Mouse (Mus musculus) kidney, embryonic 16.5 days (tissue): ENCODE data around the gene D1Ertd622e. TPM values are rescaled to one million over a fixed set of nuclear protein-coding genes. Genes with fewer than 3 reads are reported as not detected.

Source experiments
- ATAC-seq: fragments of 200-750 bp; cut with Nextera tagmentation; 2 replicates; pipeline ENCODE4 v1.8.0; 2017; ENCODE audit warnings: moderate TSS enrichment; ENCODE audit not compliant: low FRiP score, low TSS enrichment
- H3K27ac ChIP-seq: fragments of 300-500 bp; sonication (generic); 2 replicates; pipeline ENCODE4 v1.5.1; 2014; ENCODE audit warnings: low read length
- H3K27me3 ChIP-seq: fragments of 300-500 bp; sonication (generic); 2 replicates; pipeline ENCODE4 v1.6.1; 2014; ENCODE audit warnings: low read length, control low read depth, mixed read lengths; ENCODE audit not compliant: insufficient read depth
- H3K36me3 ChIP-seq: fragments of 300-500 bp; sonication (generic); 2 replicates; pipeline ENCODE4 v1.6.1; 2014; ENCODE audit warnings: low read length, control low read depth, mixed read lengths; ENCODE audit not compliant: insufficient read depth
- H3K4me1 ChIP-seq: fragments of 300-500 bp; sonication (generic); 2 replicates; pipeline ENCODE4 v1.6.1; 2014; ENCODE audit warnings: low read length, control low read depth, mixed read lengths; ENCODE audit not compliant: insufficient read depth
- H3K4me2 ChIP-seq: fragments of 300-500 bp; sonication (generic); replicated peaks from 2 replicates; pipeline ENCODE4 v1.6.1; 2014; ENCODE audit warnings: low read depth, low read length
- H3K4me3 ChIP-seq: fragments of 300-500 bp; sonication (generic); 2 replicates; pipeline ENCODE4 v1.5.1; 2014; ENCODE audit warnings: mild to moderate bottlenecking, low read length
- H3K9ac ChIP-seq: fragments of 300-500 bp; sonication (generic); replicated peaks from 2 replicates; pipeline ENCODE4 v1.6.1; 2014; ENCODE audit warnings: low read length
- H3K9me3 ChIP-seq: fragments of 300-500 bp; sonication (generic); 2 replicates; pipeline ENCODE4 v1.6.1; 2016; ENCODE audit warnings: low read length, control low read depth
- WGBS: fragments of 180-500 bp; shearing (Covaris S2); extraction: QIAGEN DNeasy Blood & Tissue Kit; methylation state at CpG from one replicate; pipeline ENCODE4 v1.1.7; 2014; 5-methylcytosine and 5-hydroxymethylcytosine counted together
- polyA plus RNA-seq: library from polyadenylated mRNA; unstranded; fragments of >200 nt; fragmentation: Nextera tagmentation; extraction: Ambion mirVana; gene quantifications from 2 replicates; pipeline ENCODE4 v1.2.1, GENCODE M21; 2015

Gene D1Ertd622e
- polyA plus RNA-seq, 1 experiment from 2014 or later, result 24.0 TPM

DNA sequence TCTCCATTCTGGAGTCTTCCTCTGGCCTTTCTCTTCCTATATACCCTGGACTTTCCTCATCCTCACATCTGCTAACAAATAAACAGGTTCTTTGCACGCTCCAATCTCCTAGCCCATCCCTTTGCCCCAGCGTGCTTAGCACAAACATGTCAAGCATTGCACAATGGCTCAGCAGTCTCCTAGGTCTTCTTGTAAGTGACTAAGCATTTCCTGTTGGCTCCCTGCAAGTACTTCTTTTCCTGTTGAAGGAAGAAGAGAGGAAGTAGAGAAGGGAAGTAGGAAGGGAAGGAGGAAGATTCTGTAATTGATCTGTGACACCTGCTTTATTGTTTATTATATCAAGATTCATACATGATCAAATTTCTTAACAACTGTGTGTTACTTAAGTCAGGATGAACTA, 11.0 kb upstream of the D1Ertd622e start:
- Histone ChIP-seq H3K27ac (no peak overlapping the region), H3K4me3 (no peak overlapping the region), H3K9ac (no peak overlapping the region), H3K27me3 (no peaks in the 10 kb centered on the region), H3K4me1 (no peaks in the 10 kb centered on the region), H3K4me2 (no peak overlapping the region), H3K9me3 (no peaks in the 10 kb centered on the region), H3K36me3 (no peaks in the 10 kb centered on the region)
- ATAC-seq, result no peak
- 60% methylated on average over 2 of the region's 2 CpGs for WGBS

DNA sequence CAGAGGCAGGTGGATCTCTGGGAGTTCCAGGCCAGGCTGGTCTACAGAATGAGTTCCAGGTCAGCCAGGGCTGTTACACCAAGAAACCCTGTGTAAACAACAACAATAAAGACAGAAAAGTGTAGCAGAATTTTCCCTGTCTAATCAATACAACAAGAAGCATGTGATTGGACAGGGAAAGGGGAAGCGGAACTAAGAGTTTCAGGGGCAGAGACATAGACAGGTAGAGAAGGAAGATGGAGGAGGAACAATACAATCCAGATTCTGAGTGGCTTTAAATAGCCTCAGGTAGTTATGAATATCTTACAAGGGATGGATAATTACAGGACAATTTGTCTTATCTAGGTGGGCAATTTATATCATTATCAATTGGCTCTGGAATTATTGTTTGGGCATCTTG, 5.4 kb upstream of the D1Ertd622e start:
- no peak for ATAC-seq
- H3K4me1 ChIP-seq, result no peaks in the 10 kb centered on the region
- WGBS, result 96% methylated on average over 1 of the region's 1 CpGs
- no peaks in the 10 kb centered on the region for H3K27me3 ChIP-seq
- H3K4me3 ChIP-seq, result no peak overlapping the region
- no peak overlapping the region for H3K9ac ChIP-seq
- H3K9me3 ChIP-seq, result no peaks in the 10 kb centered on the region
- H3K36me3 ChIP-seq, result no peaks in the 10 kb centered on the region
- no peak overlapping the region for H3K27ac ChIP-seq
- H3K4me2 ChIP-seq, result no peak overlapping the region

DNA sequence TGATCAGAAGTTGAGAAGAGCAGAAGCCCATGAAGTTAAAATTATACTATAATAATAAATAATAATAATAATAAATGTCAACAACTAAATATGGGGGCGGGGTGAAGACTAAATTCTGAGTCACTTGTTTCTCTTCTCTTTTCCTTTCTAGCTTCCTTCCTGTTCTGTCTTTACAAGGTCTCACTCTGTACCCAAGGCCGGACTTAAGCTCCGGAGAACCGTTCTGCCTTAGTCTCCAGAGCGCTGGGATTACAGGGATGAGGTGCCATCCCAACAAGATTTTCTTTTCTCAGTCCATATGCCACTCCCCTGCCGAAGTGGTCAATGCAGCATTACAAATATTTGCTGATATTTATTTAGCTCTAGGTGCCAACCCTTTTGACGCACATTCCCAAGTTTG, 450 bp upstream of the D1Ertd622e start:
- Histone ChIP-seq H3K4me3 (peak overlapping the region; percentile 92), H3K4me1 (peaks cover 17% of the 10 kb centered on the region), H3K9ac (peak overlapping the region; percentile 88), H3K9me3 (no peaks in the 10 kb centered on the region), H3K27ac (peak overlapping the region; percentile 41; the same call in 1 of the 2 replicates), H3K36me3 (no peaks in the 10 kb centered on the region), H3K27me3 (no peaks in the 10 kb centered on the region), H3K4me2 (peak overlapping the region; percentile 82)
- 18% methylated on average over 7 of the region's 7 CpGs for WGBS
- ATAC-seq, result no peak

DNA sequence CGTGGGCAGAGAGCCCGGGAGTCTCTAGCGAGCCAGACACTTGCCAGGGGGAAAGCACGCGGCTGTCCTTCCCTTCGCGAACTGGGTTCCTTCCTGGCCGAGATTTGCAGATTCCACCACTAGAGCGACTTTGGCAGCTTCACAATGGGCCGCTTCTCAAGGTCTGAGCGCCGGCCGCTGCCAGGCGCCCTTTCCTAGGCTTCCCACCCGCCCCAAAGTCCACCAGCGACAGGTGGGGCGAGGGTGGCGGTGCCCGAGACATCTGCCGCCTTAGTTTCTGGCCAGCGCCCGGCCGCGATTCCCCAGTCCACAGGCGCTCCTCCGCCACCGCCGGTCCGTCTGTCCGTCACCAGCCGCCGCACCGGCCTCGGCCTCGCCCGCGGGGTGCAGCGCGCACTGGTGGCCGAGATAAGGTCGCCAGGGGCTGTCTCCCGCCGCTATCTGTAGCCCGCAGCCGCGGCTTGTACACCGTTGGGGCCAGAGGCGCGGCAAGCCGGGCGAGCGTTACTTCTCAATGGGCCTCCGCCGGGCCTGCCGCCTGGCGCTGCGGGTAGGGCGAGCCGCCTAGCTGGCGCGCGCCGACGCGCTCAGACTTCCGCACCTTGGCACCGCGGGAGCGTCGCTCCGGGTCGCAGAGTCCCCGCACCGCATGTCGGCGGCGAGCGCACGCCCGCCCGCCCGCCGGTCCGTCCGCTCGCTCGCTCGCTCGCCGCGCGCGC, 1.0 kb downstream of the D1Ertd622e start:
- Histone ChIP-seq H3K27ac (peak overlapping the region; percentile 64), H3K9me3 (no peaks in the 10 kb centered on the region), H3K4me2 (peak overlapping the region; percentile 82), H3K36me3 (no peaks in the 10 kb centered on the region), H3K4me1 (peaks cover 26% of the 10 kb centered on the region), H3K4me3 (peak overlapping the region; percentile 92), H3K9ac (peak overlapping the region; percentile 88), H3K27me3 (no peaks in the 10 kb centered on the region)
- ATAC-seq, result peak; percentile 63
- WGBS, result under 1% methylated on average over 65 of the region's 93 CpGs

DNA sequence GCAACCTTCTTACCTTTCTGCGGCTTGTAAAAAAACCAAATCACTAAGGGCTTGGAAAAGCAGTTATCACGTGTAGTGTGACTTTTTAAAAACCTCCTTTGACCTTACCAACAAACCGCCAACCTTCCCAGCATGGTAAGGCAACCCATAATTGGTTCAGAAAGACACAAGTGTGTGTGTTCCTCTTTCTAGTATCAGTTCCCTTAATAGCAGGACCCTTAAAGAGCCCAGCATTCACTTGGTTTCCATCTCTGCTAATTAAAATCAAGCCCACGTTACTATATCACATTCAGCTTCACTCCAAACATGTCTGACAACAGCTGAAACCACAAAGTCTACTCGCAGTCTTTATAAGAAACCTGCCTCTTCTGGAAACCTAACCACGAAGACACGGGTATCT, 2.5 kb downstream of the D1Ertd622e start:
- peak overlapping the region; percentile 82 for H3K4me2 ChIP-seq
- no peak overlapping the region for H3K27ac ChIP-seq
- H3K4me1 ChIP-seq, result peaks cover 32% of the 10 kb centered on the region
- H3K4me3 ChIP-seq, result peak overlapping the region; percentile 92; the same call in 1 of the 2 replicates
- H3K27me3 ChIP-seq, result no peaks in the 10 kb centered on the region
- no peaks in the 10 kb centered on the region for H3K9me3 ChIP-seq
- no peak overlapping the region for H3K9ac ChIP-seq
- no peak for ATAC-seq
- WGBS, result 59% methylated on average over 7 of the region's 7 CpGs
- H3K36me3 ChIP-seq, result no peaks in the 10 kb centered on the region

DNA sequence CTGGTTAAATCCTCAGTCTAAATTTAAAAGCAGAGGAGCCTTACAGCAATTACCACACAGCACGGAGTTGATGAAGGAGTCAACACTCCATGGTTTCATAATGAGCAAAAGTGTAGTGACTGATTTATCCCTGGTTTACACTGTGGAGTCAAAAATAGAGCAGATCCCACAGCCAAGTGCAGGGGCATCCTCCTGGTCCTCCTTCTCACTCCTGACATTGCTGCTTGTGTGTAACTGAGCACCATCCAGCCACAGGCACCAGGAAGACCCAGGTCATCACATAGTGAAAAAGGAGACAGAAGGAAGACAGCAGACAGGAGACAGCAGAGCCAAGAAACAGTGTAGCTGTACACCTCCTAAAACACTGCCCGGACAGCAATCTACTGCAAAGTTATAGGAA, 4.1 kb downstream of the D1Ertd622e start:
- H3K9me3 ChIP-seq, result no peaks in the 10 kb centered on the region
- H3K27me3 ChIP-seq, result no peaks in the 10 kb centered on the region
- H3K4me1 ChIP-seq, result peaks cover 38% of the 10 kb centered on the region
- no peak overlapping the region for H3K4me3 ChIP-seq
- 56% methylated on average over 2 of the region's 2 CpGs for WGBS
- no peak for ATAC-seq
- H3K9ac ChIP-seq, result no peak overlapping the region
- H3K4me2 ChIP-seq, result no peak overlapping the region
- no peaks in the 10 kb centered on the region for H3K36me3 ChIP-seq
- H3K27ac ChIP-seq, result no peak overlapping the region

DNA sequence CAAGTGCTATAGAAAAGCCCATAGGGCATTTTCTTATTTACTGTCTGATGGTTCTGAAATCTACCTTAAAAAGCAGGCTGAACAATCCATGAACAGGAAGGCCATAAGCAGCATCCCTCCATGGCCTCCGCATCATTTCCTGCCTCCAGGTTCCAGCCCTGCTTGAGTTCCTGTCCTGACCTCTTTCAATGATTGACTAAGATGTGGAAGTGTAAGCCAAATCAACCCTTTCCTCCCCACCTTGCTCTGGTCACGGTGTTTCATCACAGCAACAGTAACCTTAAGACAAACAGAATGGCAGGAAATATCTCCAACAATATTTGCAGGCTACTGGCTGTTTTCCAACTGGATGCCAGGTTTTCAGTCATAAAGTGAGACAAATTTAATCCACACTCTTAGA, 4.7 kb downstream of the D1Ertd622e start:
- Histone ChIP-seq H3K9ac (no peak overlapping the region), H3K4me2 (no peak overlapping the region), H3K4me3 (no peak overlapping the region), H3K9me3 (no peaks in the 10 kb centered on the region), H3K27me3 (no peaks in the 10 kb centered on the region), H3K4me1 (peaks cover 42% of the 10 kb centered on the region), H3K27ac (no peak overlapping the region), H3K36me3 (no peaks in the 10 kb centered on the region)
- ATAC-seq, result no peak
- 32% methylated on average over 2 of the region's 2 CpGs for WGBS

DNA sequence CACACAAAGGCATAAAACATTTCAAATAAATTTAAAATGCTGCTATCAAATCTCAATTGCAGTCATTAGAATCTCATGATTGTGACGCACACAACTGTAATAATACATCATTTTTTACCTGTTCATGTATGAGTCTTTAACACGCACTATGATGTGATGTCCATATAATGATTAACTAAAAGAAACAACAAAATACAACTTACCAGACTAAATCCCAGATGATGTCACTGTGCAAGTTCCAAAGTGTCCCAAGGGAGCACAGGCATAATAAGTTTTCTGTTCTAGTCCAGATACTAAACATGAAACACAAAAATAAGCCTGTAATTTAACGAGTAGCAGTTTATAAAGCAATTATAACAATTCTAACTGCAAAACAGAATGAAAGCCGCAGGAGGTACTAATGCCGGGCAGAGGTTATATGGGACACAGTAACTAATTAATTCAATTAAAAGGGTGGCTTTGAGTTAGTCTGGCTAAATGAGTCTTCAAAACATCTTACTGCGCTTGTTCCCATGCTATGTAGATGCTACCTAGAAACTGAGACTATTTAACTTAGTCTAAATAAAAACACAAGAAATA, 7.4 kb downstream of the D1Ertd622e start:
- no peaks in the 10 kb centered on the region for H3K36me3 ChIP-seq
- peaks cover 43% of the 10 kb centered on the region for H3K4me1 ChIP-seq
- no peak overlapping the region for H3K4me2 ChIP-seq
- WGBS, result 73% methylated on average over 6 of the region's 6 CpGs
- no peak overlapping the region for H3K9ac ChIP-seq
- H3K27me3 ChIP-seq, result no peaks in the 10 kb centered on the region
- no peak overlapping the region for H3K27ac ChIP-seq
- no peak overlapping the region for H3K4me3 ChIP-seq
- no peaks in the 10 kb centered on the region for H3K9me3 ChIP-seq
- ATAC-seq, result no peak

DNA sequence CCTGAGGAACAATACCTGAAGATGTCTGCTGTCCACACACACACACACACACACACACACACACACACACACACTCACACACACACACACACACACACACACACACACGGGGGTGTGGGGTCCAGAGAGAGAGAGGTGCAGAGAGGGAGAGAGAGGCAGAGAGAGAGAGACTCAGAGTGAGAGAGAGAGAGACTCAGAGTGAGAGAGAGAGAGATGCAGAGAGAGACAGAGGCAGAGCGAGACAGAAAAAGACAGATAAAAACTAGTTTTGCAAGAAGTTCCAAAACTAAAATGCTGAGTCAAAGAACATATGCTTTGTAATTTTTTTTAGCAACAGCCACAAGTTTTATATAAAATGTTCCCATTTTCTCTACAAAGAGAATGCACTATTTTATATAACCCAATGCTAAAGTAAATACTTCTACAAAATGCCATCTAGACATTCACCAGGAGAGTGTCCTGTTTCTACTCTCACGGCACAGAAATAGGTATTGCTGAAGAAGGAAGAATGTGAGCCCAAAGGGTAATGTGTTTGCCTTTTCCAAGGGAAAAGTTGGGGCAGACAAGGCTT, 11.2 kb downstream of the D1Ertd622e start:
- Histone ChIP-seq H3K9ac (no peak overlapping the region), H3K27me3 (no peaks in the 10 kb centered on the region), H3K4me2 (no peak overlapping the region), H3K9me3 (no peaks in the 10 kb centered on the region), H3K27ac (no peak overlapping the region), H3K36me3 (peaks cover 4% of the 10 kb centered on the region; the same call in 1 of the 2 replicates), H3K4me3 (no peak overlapping the region), H3K4me1 (peaks cover 22% of the 10 kb centered on the region)
- 63% methylated on average over 3 of the region's 3 CpGs for WGBS
- ATAC-seq, result no peak

DNA sequence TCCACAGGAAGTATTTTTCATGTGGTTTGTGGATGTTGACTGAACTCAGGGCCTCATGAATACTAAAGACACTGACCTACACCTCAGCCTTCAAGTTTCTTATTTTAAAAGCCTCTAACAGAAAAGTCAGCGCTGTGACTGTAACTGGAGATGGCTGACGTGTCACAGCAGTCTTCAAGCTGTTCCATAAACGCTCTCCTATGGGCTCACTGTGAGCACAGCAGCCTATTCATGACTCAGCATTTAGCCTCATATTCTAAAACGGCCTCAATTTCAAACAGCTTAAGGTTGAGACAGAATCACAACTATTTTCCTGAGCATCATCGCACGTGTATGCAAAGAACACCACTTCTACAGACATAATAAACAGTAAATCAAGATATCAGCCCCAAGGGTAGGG, 11.8 kb downstream of the D1Ertd622e start:
- no peak overlapping the region for H3K9ac ChIP-seq
- WGBS, result 32% methylated on average over 6 of the region's 6 CpGs
- H3K4me2 ChIP-seq, result no peak overlapping the region
- no peaks in the 10 kb centered on the region for H3K27me3 ChIP-seq
- H3K9me3 ChIP-seq, result no peaks in the 10 kb centered on the region
- H3K4me1 ChIP-seq, result peaks cover 20% of the 10 kb centered on the region
- H3K36me3 ChIP-seq, result peaks cover 6% of the 10 kb centered on the region; the same call in 1 of the 2 replicates
- ATAC-seq, result peak; percentile 71
- no peak overlapping the region for H3K4me3 ChIP-seq
- H3K27ac ChIP-seq, result no peak overlapping the region
